Mouse (Mus musculus) embryo, embryonic 11.5 days (tissue): ENCODE results near the gene Prg3.

Experiments
- DNase-seq: peaks from one replicate; pipeline ENCODE4 v3.0.0-alpha.2; 2012; ENCODE audit warnings: low read depth, low spot score

The Prg3 gene

GRCm38 (mm10) chr2:85038336-85038735 lies 50.3 kb downstream of the Prg3 start:
- no peak for DNase-seq
